Mouse (Mus musculus) adipocyte (in vitro differentiated cells): Measurements from ENCODE around the gene Gm17728.
"Not testable (repeated sequence)": the region's sequence is repeated elsewhere in the genome, so short reads cannot be mapped to it uniquely, and the experiment has no call there.

ENCODE experiments used
- DNase-seq: peaks from one replicate; pipeline ENCODE4 v3.0.0-alpha.2; 2016; ENCODE audit warnings: low spot score

The Gm17728 gene

DNA sequence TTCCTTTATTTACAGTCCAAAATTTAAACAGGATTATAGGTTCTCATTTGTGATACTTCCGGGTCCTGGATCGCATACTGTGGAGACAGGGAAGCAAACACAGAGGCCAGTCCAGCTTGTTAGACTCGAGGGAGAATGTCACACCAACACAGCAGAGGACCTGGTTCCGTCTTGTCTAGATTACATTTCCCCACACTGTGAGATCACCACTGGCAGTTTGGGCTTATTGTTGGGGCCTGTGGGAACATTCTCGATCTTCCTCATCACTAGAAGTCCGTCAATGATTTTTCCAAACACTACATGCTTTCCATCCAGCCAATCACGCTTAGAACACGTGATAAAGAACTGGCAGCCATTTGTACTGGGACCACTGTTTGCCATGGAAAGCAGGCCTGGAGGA lies at the start of gene Gm17728:
Gene Gm17728 (plus strand): TSS at position 301 of the 400 bp plus-strand sequence.
- not testable (repeated sequence) for DNase-seq

- no peak for DNase-seq
Observed at GRCm38 (mm10) chr17:9397493-9397892, 24.4 kb upstream of the Gm17728 start.

DNA sequence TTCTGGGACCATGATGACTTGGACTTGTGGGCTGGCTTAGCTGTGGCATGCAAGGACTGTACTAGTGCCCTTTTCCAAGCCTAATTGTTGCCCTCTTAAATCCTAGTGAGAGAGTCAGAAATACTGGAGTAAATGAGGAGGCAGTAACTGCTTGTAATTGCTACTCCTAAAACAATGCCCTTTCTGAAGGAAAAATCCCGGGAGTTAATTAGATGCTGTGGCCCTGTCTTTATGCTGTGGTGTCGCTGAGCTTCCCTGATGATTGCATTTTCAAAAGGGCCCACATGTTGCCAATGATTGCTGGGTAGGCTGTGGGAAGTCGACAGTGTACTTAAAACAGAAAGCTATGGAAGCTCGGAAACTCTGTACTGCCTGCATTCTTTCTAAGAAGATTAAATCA lies 23.3 kb upstream of the Gm17728 start:
- no peak for DNase-seq

GRCm38 (mm10) chr17:9403991-9404390 lies 17.9 kb upstream of the Gm17728 start:
- no peak for DNase-seq

- DNase-seq = no peak
Observed at GRCm38 (mm10) chr17:9407640-9408039, 14.2 kb upstream of the Gm17728 start.

DNA sequence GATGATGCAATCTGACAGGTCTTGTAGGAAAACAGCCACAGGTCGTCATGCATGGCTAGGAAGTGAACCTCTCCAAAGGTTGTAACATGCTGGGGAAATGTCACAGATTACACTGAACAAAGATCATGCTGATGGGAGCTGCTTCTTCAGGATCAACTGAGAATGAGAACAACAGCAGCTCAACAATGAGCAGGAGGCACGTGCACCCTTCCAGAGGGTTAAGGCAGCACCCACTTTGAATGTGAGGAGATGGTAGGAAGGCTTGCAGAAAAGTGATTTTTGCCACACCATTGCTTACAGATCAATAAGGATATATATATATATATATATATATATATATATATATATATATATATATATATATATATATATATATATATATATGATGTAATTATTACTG lies 2.8 kb upstream of the Gm17728 start:
- no peak for DNase-seq

- no peak for DNase-seq
Observed at GRCm38 (mm10) chr17:9428374-9428994, 6.6 kb downstream of the Gm17728 start.

GRCm38 (mm10) chr17:9439997-9440655 lies 18.3 kb downstream of the Gm17728 start:
- no peak for DNase-seq

GRCm38 (mm10) chr17:9456406-9456805 lies 34.5 kb downstream of the Gm17728 start:
- no peak for DNase-seq

- DNase-seq = no peak
Observed at GRCm38 (mm10) chr17:9460904-9461303, 39.0 kb downstream of the Gm17728 start.
